Mouse (Mus musculus) CH12.LX (cell line): ENCODE data around the gene Lancl3. TPM values are rescaled to one million over a fixed set of nuclear protein-coding genes. Genes with fewer than 3 reads are reported as not detected.

Experiments
- DNase-seq: peaks from one replicate; pipeline ENCODE4 v3.0.0-alpha.2; 2013; ENCODE audit errors: extremely low read depth
- H3K27ac ChIP-seq: 2 replicates; pipeline ENCODE4 v1.5.1; 2012; ENCODE audit warnings: low read depth, mild to moderate bottlenecking, control low read depth, moderate library complexity; ENCODE audit not compliant: insufficient read depth
- H3K27me3 ChIP-seq: replicated peaks from 2 replicates; pipeline ENCODE3; 2012; ENCODE audit warnings: inconsistent platforms
- H3K36me3 ChIP-seq, 2 experiments: replicated peaks in 1 of 2; 2 replicates each; pipeline versions ENCODE3 to v1.6.1; 2012; ENCODE audit warnings: inconsistent platforms in 1 of 2, low read length in 1 of 2, mild to moderate bottlenecking in 1 of 2, mixed read lengths in 1 of 2, moderate library complexity in 1 of 2; ENCODE audit not compliant: control insufficient read depth in 1 of 2, insufficient read depth in 1 of 2
- H3K4me1 ChIP-seq, 2 experiments: 2 replicates each; pipeline ENCODE4 v1.6.1; 2012; ENCODE audit warnings: inconsistent platforms in 1 of 2, moderate library complexity in 1 of 2; ENCODE audit not compliant: insufficient read depth in 2 of 2, control insufficient read depth in 1 of 2
- H3K4me2 ChIP-seq: 2 replicates; pipeline ENCODE4 v1.6.1; 2012; ENCODE audit warnings: low read depth, mild to moderate bottlenecking, control low read depth; ENCODE audit not compliant: poor library complexity, insufficient read depth, severe bottlenecking
- H3K4me3 ChIP-seq, 3 experiments: fragments of 150-350 bp in 1 of 3; sonication (generic) in 1 of 3; replicated peaks in 1 of 3; 2 replicates each; pipeline versions ENCODE3 to v1.5.1; 2011 to 2012; ENCODE audit warnings: low read depth in 2 of 3, low read length in 2 of 3, mild to moderate bottlenecking in 2 of 3, moderate library complexity in 2 of 3, control low read depth in 1 of 3, improper control_type of control experiment in 1 of 3, inconsistent platforms in 1 of 3, mixed read lengths in 1 of 3; ENCODE audit not compliant: poor library complexity in 1 of 3
- H3K79me2 ChIP-seq: replicated peaks from 2 replicates; pipeline ENCODE4 v1.6.1; 2012; ENCODE audit warnings: mild to moderate bottlenecking, moderate library complexity; ENCODE audit not compliant: control insufficient read depth, poor library complexity, insufficient read depth, severe bottlenecking; ENCODE audit errors: extremely low read depth
- H3K9ac ChIP-seq: 2 replicates; pipeline ENCODE4 v1.6.1; 2012; ENCODE audit warnings: low read depth, mild to moderate bottlenecking, control low read depth, moderate library complexity; ENCODE audit not compliant: insufficient read depth
- H3K9me3 ChIP-seq: replicated peaks from 2 replicates; pipeline ENCODE3; 2012; ENCODE audit warnings: low read length, inconsistent platforms, mixed read lengths
- CTCF ChIP-seq, 2 experiments: IDR thresholded peaks in 1 of 2; conservative IDR thresholded peaks in 1 of 2; 2 replicates each; pipeline ENCODE4 v1.5.1; 2011 to 2012; ENCODE audit warnings: low read depth in 2 of 2, low read length in 2 of 2, improper control_type of control experiment in 1 of 2, inconsistent platforms in 1 of 2, mild to moderate bottlenecking in 1 of 2, moderate library complexity in 1 of 2
- ELF1 ChIP-seq: IDR thresholded peaks from 2 replicates; pipeline ENCODE4 v1.6.1; 2014; ENCODE audit warnings: low read depth, mild to moderate bottlenecking, inconsistent platforms, low read length, improper control_type of control experiment
- JUND ChIP-seq: conservative IDR thresholded peaks from 2 replicates; pipeline ENCODE4 v1.6.1; 2011; ENCODE audit warnings: low read depth, low read length, improper control_type of control experiment
- KAT2A ChIP-seq: IDR thresholded peaks from 2 replicates; pipeline ENCODE4 v1.6.1; 2012; ENCODE audit warnings: low read length, improper control_type of control experiment, inconsistent platforms; ENCODE audit not compliant: insufficient replicate concordance
- MAZ ChIP-seq: IDR thresholded peaks from 2 replicates; pipeline ENCODE4 v1.6.1; 2012; ENCODE audit warnings: low read depth, mild to moderate bottlenecking, inconsistent platforms, low read length, improper control_type of control experiment, moderate library complexity
- MYC ChIP-seq: IDR thresholded peaks from 2 replicates; pipeline ENCODE4 v1.6.1; 2011; ENCODE audit warnings: low read depth, mild to moderate bottlenecking, improper control_type of control experiment, low read length
- NELFE ChIP-seq: IDR thresholded peaks from 2 replicates; pipeline ENCODE4 v1.6.1; 2011; ENCODE audit warnings: low read depth, low read length, improper control_type of control experiment
- NRF1 ChIP-seq: IDR thresholded peaks from 2 replicates; pipeline ENCODE4 v1.6.1; 2014; ENCODE audit warnings: low read depth, mild to moderate bottlenecking, inconsistent platforms, low read length, improper control_type of control experiment, moderate library complexity
- POLR2A ChIP-seq: IDR thresholded peaks from 2 replicates; pipeline ENCODE4 v1.6.1; 2011; ENCODE audit warnings: low read depth, mild to moderate bottlenecking, improper control_type of control experiment, low read length
- POLR2AphosphoS2 ChIP-seq: IDR thresholded peaks from 2 replicates; pipeline ENCODE4 v1.6.1; 2011; ENCODE audit warnings: low read depth, low read length, improper control_type of control experiment
- RAD21 ChIP-seq: IDR thresholded peaks from 2 replicates; pipeline ENCODE4 v1.6.1; 2011; ENCODE audit warnings: low read depth, mild to moderate bottlenecking, low read length, improper control_type of control experiment, moderate library complexity
- RCOR1 ChIP-seq: conservative IDR thresholded peaks from 2 replicates; pipeline ENCODE4 v1.6.1; 2012; ENCODE audit warnings: low read depth, mild to moderate bottlenecking, inconsistent platforms, low read length, improper control_type of control experiment
- SIN3A ChIP-seq: IDR thresholded peaks from 2 replicates; pipeline ENCODE4 v1.6.1; 2012; ENCODE audit warnings: low read length, improper control_type of control experiment, inconsistent platforms
- TBP ChIP-seq: conservative IDR thresholded peaks from 2 replicates; pipeline ENCODE4 v1.6.1; 2011; ENCODE audit warnings: low read depth, low read length, improper control_type of control experiment
- UBTF ChIP-seq: IDR thresholded peaks from 2 replicates; pipeline ENCODE4 v1.6.1; 2012; ENCODE audit warnings: low read depth, mild to moderate bottlenecking, inconsistent platforms, low read length, improper control_type of control experiment, moderate library complexity
- USF2 ChIP-seq: conservative IDR thresholded peaks from 2 replicates; pipeline ENCODE4 v1.6.1; 2011; ENCODE audit warnings: low read depth, low read length, improper control_type of control experiment
- ZC3H11A ChIP-seq: IDR thresholded peaks from 2 replicates; pipeline ENCODE4 v1.6.1; 2012; ENCODE audit warnings: low read depth, mild to moderate bottlenecking, inconsistent platforms, low read length, improper control_type of control experiment
- dilution Hi-C: fragments of 300-500 bp; cut with MboI; formaldehyde crosslinking; loops from 2 replicates; pipeline ENCODE4 v1.14.3; 2020; ENCODE audit warnings: low sequenced_read_pairs; ENCODE audit not compliant: extremely low pct_unique_long_range_greater_than_20kb, extremely low pct_ligation_motif_present
- in situ Hi-C: fragments of 300-500 bp; cut with MboI; formaldehyde crosslinking; loops from 3 replicates; pipeline ENCODE4 v1.14.3; 2019; ENCODE audit warnings: low sequenced_read_pairs, low pct_ligation_motif_present, low pct_unique_long_range_greater_than_20kb, mixed read lengths
- polyA plus RNA-seq: library from polyadenylated mRNA; unstranded; fragments of >175 nt; gene quantifications from 2 replicates; pipeline ENCODE4 v1.2.1, GENCODE M21; 2012; ENCODE audit warnings: low read depth; ENCODE audit not compliant: insufficient read length
- total RNA-seq, 2 experiments: library from RNA; depleted of rRNA; stranded (reverse); fragments of 300-350 nt in 1 of 2; fragments of >200 nt in 1 of 2; gene quantifications; 2 replicates each; pipeline ENCODE4 v1.2.3; 2012 to 2014

Lancl3 gene
- total and polyA plus RNA-seq, 3 experiments, result 0.07 TPM; not detected in 2

GRCm38 (mm10) chrX:9222412-9223221 is 22.9 kb downstream of the Lancl3 start:
- no peak for DNase-seq
- Histone ChIP-seq H3K9ac (no peak overlapping the region), H3K9me3 (no peaks in the 10 kb centered on the region), H3K36me3 (no peaks in the 10 kb centered on the region), H3K4me1 (peaks cover 0 to 10% of the 10 kb centered on the region in 2 experiments; a peak in 2 of 4 replicates), H3K4me3 (no peak overlapping the region), H3K27me3 (no peaks in the 10 kb centered on the region), H3K79me2 (no peaks in the 10 kb centered on the region), H3K4me2 (no peak overlapping the region)
- in situ Hi-C loops (no loop called here), dilution Hi-C loops (no loop called here)
- TF ChIP-seq SIN3A (no peak), ZC3H11A (no peak), POLR2A (no peak), USF2 (no peak), NELFE (no peak), RAD21 (no peak), UBTF (no peak), KAT2A (no peak), TBP (no peak), POLR2AphosphoS2 (no peak), MAZ (no peak)
- TF ChIP-seq, all 38 proteins: peak for 0
- no peak overlapping the region for H3K27ac ChIP-seq

- Histone ChIP-seq H3K27ac (no peak overlapping the region), H3K27me3 (no peaks in the 10 kb centered on the region), H3K4me1 (no peaks in the 10 kb centered on the region), H3K79me2 (no peaks in the 10 kb centered on the region), H3K9ac (no peak overlapping the region), H3K9me3 (no peaks in the 10 kb centered on the region), H3K4me2 (no peak overlapping the region), H3K36me3 (no peaks in the 10 kb centered on the region), H3K4me3 (no peak overlapping the region)
- dilution Hi-C loops (no loop called here), in situ Hi-C loops (no loop called here)
- no peak for DNase-seq
- TF ChIP-seq MYC (no peak), KAT2A (no peak), NRF1 (no peak), CTCF (conservative IDR thresholded peaks at IDR 0.05 in 1 of 2, IDR thresholded peaks at IDR 0.05 in 1 of 2; ENCODE audit: low read depth in 2 of 2, low read length in 2 of 2) (no peak), RCOR1 (no peak), ZC3H11A (no peak), ELF1 (no peak), JUND (no peak)
- TF ChIP-seq, all 38 proteins: peak for 0
Measured at GRCm38 (mm10) chrX:9227105-9227504, 27.4 kb downstream of the Lancl3 start.
